Mouse (Mus musculus) cerebellum, adult 9-10 months (tissue): Measurements from ENCODE around the gene Got2.

Source experiments
- DNase-seq: peaks from one replicate; pipeline ENCODE4 v3.0.0; 2022

Gene Got2

DNA sequence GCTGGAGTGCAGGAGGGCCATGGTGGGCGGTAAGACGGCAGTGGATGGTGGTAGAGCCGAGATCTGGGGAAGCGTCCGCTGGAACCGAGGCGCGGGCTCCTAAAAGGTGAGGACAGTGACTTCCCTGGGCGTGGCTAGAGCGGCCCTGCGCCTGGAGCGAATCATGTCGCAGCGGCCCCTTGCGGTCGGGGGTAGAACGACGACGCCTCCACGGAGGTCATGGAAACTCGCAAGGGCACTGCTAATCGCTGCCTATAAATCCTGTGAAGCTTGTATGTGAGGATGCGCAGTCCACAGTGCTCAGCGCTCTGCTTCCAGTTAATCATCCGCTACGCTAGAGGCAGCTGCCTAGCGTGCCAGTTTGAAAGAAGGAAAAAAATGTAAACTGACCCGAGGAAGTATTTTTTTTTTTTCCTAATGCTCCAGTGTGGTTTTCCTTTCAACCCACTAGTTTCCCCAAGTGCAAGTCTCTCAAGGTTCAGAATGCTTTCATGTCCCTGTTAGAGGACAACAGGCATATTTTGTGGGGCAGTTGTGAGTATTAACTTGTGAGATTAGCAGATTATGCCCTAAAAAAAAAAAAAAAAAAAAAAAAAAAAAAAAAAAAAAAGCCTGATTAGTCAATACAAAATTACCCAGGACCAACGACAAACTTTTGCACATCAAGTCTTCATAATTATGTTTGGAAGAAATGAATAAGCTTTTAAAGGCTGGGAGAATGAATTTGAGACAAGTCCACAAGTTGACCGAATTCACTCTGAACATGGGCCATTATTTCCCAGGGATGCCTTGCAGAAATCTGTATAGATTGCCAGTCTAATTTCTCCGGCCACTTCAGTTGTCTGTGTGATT is at the start of gene Got2:
TSS of gene Got2 (minus strand) at position 263 of the 852 bp plus-strand sequence.
- DNase-seq, result peak; percentile 92

DNA sequence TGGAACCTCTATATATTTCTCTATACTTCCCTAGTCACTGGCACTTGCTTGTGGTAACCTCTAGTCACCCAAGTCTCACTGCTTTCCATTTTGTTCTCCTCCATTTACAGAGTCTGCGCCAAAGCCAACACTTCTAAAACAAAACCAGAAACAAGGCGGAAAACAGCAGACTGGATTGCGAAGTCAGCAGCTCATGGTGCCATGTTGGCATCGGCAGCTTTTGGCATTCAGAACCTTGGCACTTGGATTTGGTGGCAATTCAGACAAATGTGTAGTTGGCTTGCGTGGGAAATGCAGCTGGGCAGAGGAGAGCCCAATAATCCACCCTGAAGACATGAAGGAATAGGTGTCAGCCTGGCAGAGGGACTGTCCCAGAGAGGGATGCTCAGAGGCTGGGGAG is 44.5 kb upstream of the Got2 start:
- DNase-seq, result no peak

DNA sequence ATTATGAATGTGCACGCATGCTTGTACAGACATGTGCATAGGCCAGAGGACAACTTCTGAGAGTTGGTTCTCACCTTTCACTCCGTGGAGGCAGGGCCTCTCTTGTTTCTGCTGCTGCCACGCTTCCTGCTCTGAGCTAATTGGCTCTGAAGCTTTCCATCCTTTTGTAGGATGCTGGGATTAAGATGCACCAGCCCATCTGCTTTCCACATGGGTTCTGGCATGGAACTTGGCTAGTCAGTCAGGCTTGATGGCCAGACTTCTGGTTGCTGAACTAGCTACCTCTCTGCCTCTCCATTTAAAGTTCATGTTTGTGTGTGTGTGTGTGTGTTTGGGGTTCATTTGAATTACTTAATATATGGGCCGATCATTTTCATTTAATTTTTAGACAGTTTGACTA is 41.5 kb upstream of the Got2 start:
- DNase-seq, result no peak

DNA sequence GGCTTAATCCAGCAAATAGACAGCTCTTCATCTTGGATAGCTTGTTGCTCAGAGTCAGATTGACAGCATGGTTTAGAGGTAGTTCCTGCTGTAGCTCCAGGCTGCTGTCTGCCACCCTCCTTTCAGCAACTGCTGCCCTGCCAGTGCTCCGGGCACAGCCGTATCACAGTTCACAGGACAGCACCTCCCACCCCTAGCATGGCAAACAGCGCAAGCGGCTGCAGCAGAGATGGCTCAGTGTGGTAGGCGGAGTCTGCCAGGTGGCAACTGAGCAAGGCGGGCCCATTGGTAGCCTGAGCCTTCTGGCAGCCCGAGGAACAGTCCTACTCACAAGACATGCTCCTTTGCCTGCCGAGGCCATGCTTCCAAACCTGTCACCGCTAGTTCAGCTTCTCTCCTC is 27.8 kb upstream of the Got2 start:
- peak; percentile 6 for DNase-seq

GRCm38 (mm10) chr8:95914905-95915643 is 26.7 kb upstream of the Got2 start:
- DNase-seq, result peak; percentile 82

GRCm38 (mm10) chr8:95911240-95911639 is 22.9 kb upstream of the Got2 start:
- DNase-seq, result no peak

DNA sequence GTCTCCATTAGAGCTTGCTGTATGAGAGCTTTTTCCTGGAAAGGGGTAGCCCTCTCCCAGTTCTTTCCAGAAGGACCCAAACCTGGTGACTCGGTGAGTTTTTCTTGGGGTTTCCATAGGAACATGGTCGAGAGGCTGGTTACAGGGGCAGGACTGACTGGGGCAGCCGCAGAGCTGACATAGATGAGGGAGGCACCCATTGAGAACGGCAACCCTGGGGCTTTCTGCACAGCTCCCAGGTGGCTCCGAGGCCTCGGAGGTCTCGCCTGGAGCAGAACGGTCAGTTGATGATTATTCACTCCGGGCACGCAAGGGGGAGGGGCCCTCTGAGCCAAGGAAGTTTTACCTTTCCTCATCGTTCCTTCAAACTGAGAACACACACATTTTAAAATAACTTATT is 19.5 kb upstream of the Got2 start:
- no peak for DNase-seq

DNA sequence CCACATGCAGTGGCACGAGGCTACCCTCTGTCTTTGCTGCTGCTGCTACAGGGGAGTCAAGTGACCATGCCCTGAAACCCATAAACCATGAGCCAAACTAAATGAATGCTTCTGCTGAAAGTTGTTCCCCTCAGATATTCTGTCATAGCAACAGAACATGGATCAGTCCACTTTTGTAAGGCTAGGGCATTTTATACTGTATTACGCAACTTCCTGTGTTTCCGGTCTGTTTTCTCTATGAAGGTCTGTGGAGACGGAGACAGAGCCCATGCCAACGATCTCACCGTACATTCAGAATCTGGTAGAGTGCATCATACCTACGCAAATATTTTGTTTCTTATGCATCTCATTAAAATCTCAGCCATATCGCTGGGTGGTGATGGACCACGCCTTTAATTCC is 18.4 kb upstream of the Got2 start:
- DNase-seq, result no peak

GRCm38 (mm10) chr8:95901864-95902263 is 13.5 kb upstream of the Got2 start:
- no peak for DNase-seq

DNA sequence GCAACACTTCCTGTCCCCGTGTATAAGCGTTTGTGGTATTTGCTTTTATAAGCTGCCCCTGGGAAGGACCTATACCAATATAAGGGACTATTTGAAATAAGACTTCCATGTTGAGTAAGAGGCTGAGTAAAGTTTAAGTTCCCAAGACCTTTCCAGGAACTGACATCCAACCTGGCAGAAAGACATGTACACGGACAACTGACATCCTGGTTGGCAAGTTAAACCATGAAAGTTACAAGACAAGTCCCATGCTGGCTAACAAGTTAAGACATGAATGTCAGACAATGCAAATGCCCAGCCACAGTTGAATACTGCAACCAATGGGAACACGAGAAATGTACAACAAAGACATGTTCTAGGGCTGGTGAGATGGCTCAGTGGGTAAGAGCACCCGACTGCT is 5.4 kb upstream of the Got2 start:
- no peak for DNase-seq

DNA sequence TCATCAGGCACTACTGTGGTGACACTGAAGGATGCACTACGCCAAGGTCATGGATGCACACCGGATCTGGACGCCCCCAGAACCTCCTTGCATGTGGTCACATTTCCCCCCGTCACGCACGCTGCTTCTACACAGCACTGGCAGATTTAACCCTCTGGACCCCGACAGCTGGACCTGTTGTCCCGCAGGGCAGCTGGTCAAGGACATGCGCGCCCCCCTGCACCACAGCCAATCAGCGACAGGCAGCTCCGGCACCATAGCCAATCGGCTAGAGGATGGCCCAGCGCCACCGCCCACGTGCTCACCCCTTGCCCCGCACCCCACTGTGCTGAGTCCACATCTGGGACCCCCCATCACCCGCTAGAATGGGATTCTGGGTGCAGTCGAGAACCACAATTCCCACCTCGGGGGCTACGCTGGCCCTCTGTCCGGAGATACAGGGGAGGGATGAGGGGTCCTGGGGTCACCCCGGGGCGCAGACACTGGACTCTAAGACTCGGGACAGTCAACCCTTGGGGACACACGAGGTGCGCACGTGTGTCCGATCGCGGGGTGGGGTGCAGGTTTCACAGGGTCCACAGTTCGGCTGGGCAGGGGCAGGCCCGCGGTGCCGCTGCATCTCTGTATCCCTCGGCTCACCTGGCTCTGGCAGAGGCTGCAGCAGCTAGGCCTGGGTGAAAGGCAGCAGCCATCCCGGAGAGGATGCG is 616 bp downstream of the Got2 start:
- peak; percentile 87 for DNase-seq

- DNase-seq, result peak; percentile 60
These were observed 1.4 kb downstream of the Got2 start for GRCm38 (mm10) chr8:95886647-95887577.

DNA sequence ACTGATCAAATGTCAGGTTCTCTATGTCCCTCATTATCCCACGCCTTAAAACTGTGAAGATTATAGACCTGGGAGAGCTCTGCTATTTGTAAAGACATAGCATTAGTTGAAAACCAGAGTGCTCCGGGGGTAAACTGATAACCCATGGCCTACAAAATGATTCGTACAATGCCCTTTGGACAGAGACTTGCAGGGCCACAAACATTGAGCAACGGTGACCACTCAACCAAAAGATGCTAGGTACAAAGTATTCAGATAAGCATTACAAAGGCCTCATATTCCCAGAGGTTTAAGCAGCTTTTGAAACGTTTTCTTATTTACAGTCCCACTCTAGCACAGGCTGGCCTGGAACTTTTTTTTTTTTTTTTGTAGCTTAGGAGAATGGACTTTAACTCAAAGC is 2.4 kb downstream of the Got2 start:
- no peak for DNase-seq

GRCm38 (mm10) chr8:95885271-95885841 is 3.0 kb downstream of the Got2 start:
- DNase-seq, result no peak

GRCm38 (mm10) chr8:95884491-95884890 is 3.9 kb downstream of the Got2 start:
- DNase-seq, result no peak

- no peak for DNase-seq
These were observed 6.2 kb downstream of the Got2 start for GRCm38 (mm10) chr8:95882191-95882590.

DNA sequence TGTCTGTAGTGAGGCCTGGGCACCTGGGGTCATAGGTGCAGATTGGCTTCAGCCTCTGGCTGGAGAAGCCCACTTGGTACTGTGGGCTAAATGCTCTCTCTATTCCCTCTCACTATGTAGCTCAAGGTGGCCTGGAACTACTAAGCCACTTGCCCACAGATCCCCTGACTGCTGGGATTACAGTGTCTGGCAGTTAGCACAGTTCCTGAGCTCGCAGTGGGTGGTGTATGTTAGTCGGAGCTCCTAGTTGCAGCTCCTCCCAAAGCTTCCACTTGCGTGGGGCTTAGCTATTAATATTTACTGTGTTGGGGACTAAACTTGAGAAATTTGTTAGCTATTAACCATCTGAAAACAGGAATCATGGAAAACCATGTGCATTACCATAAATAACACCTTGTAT is 6.8 kb downstream of the Got2 start:
- no peak for DNase-seq

DNA sequence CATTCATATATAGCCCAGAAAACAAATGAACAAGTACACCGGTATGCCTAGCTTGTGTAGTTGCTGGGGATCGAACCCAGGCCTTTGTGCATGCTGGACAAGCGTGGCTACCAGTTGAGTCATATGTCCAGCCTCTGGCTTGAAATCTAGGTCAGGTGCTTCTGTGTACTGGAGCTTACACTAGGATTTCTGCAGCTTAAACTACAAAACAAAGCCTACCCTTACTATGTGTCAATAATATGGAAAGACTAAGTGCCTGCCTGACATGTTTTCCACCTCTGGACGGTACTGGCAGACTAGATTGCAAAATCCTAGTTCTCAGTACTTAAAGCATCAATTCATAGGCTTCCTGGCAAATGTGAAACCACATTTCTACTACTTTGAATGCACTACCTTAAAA is 8.5 kb downstream of the Got2 start:
- DNase-seq, result no peak

- peak; percentile 25 for DNase-seq
These were observed 10.0 kb downstream of the Got2 start for GRCm38 (mm10) chr8:95878176-95878962.

DNA sequence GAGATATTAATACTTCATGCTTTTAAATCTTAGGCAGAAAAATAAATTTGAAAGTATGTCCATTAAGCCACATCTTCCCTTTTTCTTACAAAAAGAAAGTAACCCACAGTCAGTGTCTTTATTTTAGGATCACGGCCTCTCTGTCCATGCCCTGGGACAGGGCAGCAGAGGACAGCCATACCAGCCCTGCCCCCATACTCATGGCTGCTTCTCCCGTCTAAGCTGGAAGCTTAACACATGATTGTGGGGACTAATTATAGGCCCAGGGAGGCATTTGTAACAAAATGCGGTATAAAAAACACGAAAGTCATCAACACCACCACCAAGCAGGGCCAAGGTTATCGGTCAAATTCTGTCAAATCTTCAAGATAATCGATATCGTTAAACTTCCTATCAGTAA is 13.1 kb downstream of the Got2 start:
- no peak for DNase-seq

GRCm38 (mm10) chr8:95871690-95872089 is 16.7 kb downstream of the Got2 start:
- no peak for DNase-seq
